Mouse (Mus musculus) heart, adult 10 weeks (tissue): ENCODE data around the gene Ldb3. TPM values are rescaled to one million over a fixed set of nuclear protein-coding genes. Genes with fewer than 3 reads are reported as not detected.

ENCODE experiments used
- polyA plus RNA-seq: library from polyadenylated mRNA; stranded (reverse); fragments of 350-450 nt; fragmentation: Illumina TruSeq; extraction: RNeasy Lipid Tissue Mini Kit (QIAGEN cat#74804); gene quantifications from one replicate; pipeline ENCODE4 v1.2.3, GENCODE M21; 2014; ENCODE audit warnings: low read depth, low replicate concordance

The Ldb3 gene
- polyA plus RNA-seq, result 946 TPM

GRCm38 (mm10) chr14:34588498-34588897, at the start of gene Ldb3:
Gene Ldb3, minus strand, starts transcription at chr14:34588682.

GRCm38 (mm10) chr14:34599941-34600340, 11.5 kb upstream of the Ldb3 start, which contains the start of gene Opn4:
Gene Opn4, minus strand, starts transcription at chr14:34600142.

DNA sequence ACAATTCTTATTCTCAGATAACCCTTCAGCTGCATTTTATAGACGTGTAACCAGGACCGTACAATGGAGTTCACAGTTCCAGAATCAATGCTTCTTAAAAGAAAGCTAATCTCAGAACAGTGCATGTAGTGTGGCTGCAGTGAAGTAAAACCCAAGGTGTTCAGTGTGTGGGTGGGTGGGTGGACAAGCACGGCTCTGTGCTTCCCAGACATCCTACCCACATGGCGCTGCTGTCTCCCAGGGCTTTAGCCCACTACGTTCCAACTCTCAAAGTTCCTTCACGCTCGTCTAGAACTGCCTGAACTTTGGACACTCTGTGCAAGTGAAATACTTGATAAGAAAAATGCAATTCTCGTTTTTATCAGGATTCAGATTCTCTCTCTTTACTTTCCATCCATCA, 65.8 kb downstream of the Ldb3 start, which contains the start of gene 9230112D13Rik:
Gene 9230112D13Rik (minus strand): TSS at position 101 of the 400 bp plus-strand sequence.

GRCm38 (mm10) chr14:34503325-34503647, 85.2 kb downstream of the Ldb3 start, which contains the start of gene Bmpr1a:
Gene Bmpr1a, minus strand, starts transcription at chr14:34503341.

Other genes starting within 250 kb of the Ldb3 start
- not detected for gene Fam25c, start 233.2 kb downstream of the Ldb3 start, polyA plus RNA-seq
- gene Sncg, start 213.9 kb downstream of the Ldb3 start, polyA plus RNA-seq, result 21.1 TPM
- gene Mmrn2, start 213.2 kb downstream of the Ldb3 start, polyA plus RNA-seq, result 23.2 TPM
- gene Bmpr1a, start 85.3 kb downstream of the Ldb3 start, polyA plus RNA-seq, result 52.6 TPM
- not detected for gene 9230112D13Rik, start 65.9 kb downstream of the Ldb3 start, polyA plus RNA-seq
- 5.7 TPM for gene Opn4, start 11.5 kb upstream of the Ldb3 start, polyA plus RNA-seq
- gene Wapl, start 85.2 kb upstream of the Ldb3 start, polyA plus RNA-seq, result 26.2 TPM
- gene Grid1, start 231.4 kb upstream of the Ldb3 start, polyA plus RNA-seq, result not detected